Mouse (Mus musculus) heart, postnatal 0 days (tissue): ENCODE results near the gene Rgcc.

Experiments used
- CTCF ChIP-seq: IDR thresholded peaks from 2 replicates; pipeline ENCODE4 v1.5.1; 2016; ENCODE audit warnings: antibody characterized with exemption, control low read depth, low read depth
- EP300 ChIP-seq: IDR thresholded peaks from 2 replicates; pipeline ENCODE4 v1.6.1; 2016; ENCODE audit warnings: antibody characterized with exemption, low read depth

DNA sequence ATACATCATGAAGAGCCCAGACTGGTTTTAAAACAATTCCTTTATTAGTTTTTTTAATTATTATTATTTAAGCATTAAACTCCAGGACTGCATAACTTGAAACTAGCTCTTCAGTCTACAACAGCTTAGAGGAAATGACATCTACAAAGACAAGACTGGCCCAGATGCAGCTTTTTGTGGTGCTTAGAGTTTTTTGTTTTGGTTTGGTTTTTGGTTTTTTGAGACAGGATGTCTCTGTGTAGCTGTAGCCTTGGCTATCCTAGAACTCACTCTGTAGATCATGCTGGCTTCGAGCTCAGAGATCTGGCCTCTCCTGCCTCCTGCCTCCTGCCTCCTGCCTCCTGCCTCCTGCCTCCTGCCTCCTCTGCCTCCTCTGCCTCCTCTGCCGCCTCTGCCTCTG, 45.7 kb downstream of the Rgcc start:
- TF ChIP-seq EP300 (no peak), CTCF (no peak)
